Mouse (Mus musculus): Measurements from ENCODE around the gene Gm3526. TPM values are rescaled to one million over a fixed set of nuclear protein-coding genes. Genes with fewer than 3 reads are reported as not detected.
"Not testable (repeated sequence)": the region's sequence is repeated elsewhere in the genome, so short reads cannot be mapped to it uniquely, and the experiment has no call there.

Gene Gm3526
- not detected in 2 replicates for total RNA-seq (2021)
- long read RNA-seq, experiment 1 = 0 reads
- long read RNA-seq, experiment 2 = 0 reads

- DNase-seq = not testable (repeated sequence)
These were observed at the start of gene Gm3526 for GRCm38 (mm10) chr14:5260480-5260879. Gene Gm3526, minus strand, starts transcription at chr14:5260580.

Other genes with a start within 250 kb of the Gm3526 start
- not detected in 2 replicates for gene Gm3298, start 244.7 kb downstream of the Gm3526 start, total RNA-seq (2021)
- gene 4930555G01Rik, start 210.0 kb downstream of the Gm3526 start, total RNA-seq (2021) = not detected in 2 replicates
- gene Gm8281, start 189.5 kb downstream of the Gm3526 start, total RNA-seq (2021) = 0.23 TPM in 1 of 2 replicates, not detected in the other
- not detected in 2 replicates for gene Gm8279, start 129.1 kb downstream of the Gm3526 start, total RNA-seq (2021)
- not detected in 2 replicates for gene Gm3317, start 96.0 kb downstream of the Gm3526 start, total RNA-seq (2021)
- not detected in 2 replicates for gene Gm8271, start 74.8 kb downstream of the Gm3526 start, total RNA-seq (2021)
- gene Gm3542, start 74.3 kb upstream of the Gm3526 start, total RNA-seq (2021) = not detected in 2 replicates
- gene Gm3500, start 128.5 kb upstream of the Gm3526 start, total RNA-seq (2021) = not detected in 2 replicates
- gene Gm3194, start 194.9 kb upstream of the Gm3526 start, total RNA-seq (2021) = 1.6 TPM in 1 of 2 replicates, not detected in the other
- gene Gm8246, start 217.2 kb upstream of the Gm3526 start, total RNA-seq (2021) = not detected in 2 replicates
- gene Gm3187, start 223.6 kb upstream of the Gm3526 start, total RNA-seq (2021) = not detected in 2 replicates
- gene Gm3488, start 241.1 kb upstream of the Gm3526 start, total RNA-seq (2021) = 1.1 TPM in 1 of 2 replicates, not detected in the other

Measured in adrenal gland, postnatal 14 days (tissue).